In the genomic region with DNA sequence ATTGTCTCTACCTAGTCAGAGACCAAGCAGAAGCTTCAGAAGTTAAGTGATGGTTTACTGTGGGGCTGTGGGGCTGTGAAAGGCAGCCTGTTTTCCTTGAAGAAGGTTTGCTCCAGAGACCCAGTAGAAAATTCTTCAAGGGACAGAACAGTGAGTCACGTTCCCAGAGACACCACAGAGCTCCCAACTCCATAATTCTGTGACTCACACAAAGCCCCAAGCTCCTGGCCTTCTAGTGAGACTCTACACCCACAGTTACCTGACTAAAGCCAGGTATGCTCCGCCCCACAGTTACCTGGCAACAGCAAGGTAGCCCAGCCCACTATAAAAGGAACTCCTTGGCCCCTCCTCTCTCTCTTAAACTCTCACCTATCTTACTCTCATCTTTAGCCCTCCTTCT, we compare ENCODE assay signal across 22 mouse cellular contexts. TPM values are rescaled to one million over a fixed set of nuclear protein-coding genes. Genes with fewer than 3 reads are reported as not detected.
"Had no signal": no experiment of that assay in that cellular context is flagged by ENCODE, and none has a peak within 500 bp of the region (broad histone marks: within the 10 kb centered on the region; RNA-seq: fewer than 3 reads in every experiment).

No protein-coding gene starts in this region.

- H3K4me3 ChIP-seq: liver, embryonic 15.5 days; midbrain, embryonic 10.5 days; midbrain, embryonic 12.5 days; myocyte; neural tube, embryonic 13.5 days; neural tube, embryonic 15.5 days; stomach, embryonic 15.5 days had no signal

- H3K27me3 ChIP-seq: liver, embryonic 15.5 days; midbrain, embryonic 12.5 days; neural tube, embryonic 13.5 days; neural tube, embryonic 15.5 days; stomach, embryonic 15.5 days had no signal

- H3K27ac ChIP-seq: liver, embryonic 15.5 days; midbrain, embryonic 10.5 days; midbrain, embryonic 12.5 days; neural tube, embryonic 13.5 days; neural tube, embryonic 15.5 days; stomach, embryonic 15.5 days had no signal

- H3K9me3 ChIP-seq: liver, embryonic 15.5 days; midbrain, embryonic 10.5 days; midbrain, embryonic 12.5 days; neural tube, embryonic 13.5 days; neural tube, embryonic 15.5 days; stomach, embryonic 15.5 days had no signal

- H3K4me2 ChIP-seq: liver, embryonic 15.5 days; lung, embryonic 14.5 days; midbrain, embryonic 12.5 days; neural tube, embryonic 13.5 days; neural tube, embryonic 15.5 days; stomach, embryonic 15.5 days had no signal

- ATAC-seq: liver, postnatal 0 days; midbrain, embryonic 16.5 days had no signal

- DNase-seq: liver, postnatal 0 days; lung, embryonic 14.5 days; lung, postnatal 10 days; lung, postnatal 4 days; midbrain, embryonic 14.5 days; retina, postnatal 1 day; right cerebral cortex, adult 18-20 months; right cerebral cortex, postnatal 25 days; right cerebral cortex, postnatal 4 days; thymus, adult 18-20 months; thymus, postnatal 14 days; thymus, postnatal 36 days had no signal

- H3K4me1 ChIP-seq: liver, embryonic 15.5 days; midbrain, embryonic 10.5 days; midbrain, embryonic 12.5 days; neural tube, embryonic 13.5 days; neural tube, embryonic 15.5 days; stomach, embryonic 15.5 days had no signal

- H3K9ac ChIP-seq: liver, embryonic 15.5 days; liver, postnatal 0 days; lung, embryonic 14.5 days; midbrain, embryonic 12.5 days; neural tube, embryonic 13.5 days; neural tube, embryonic 15.5 days; stomach, embryonic 15.5 days had no signal

- H3K36me3 ChIP-seq: liver, embryonic 15.5 days; midbrain, embryonic 10.5 days; midbrain, embryonic 12.5 days; neural tube, embryonic 13.5 days; neural tube, embryonic 15.5 days; stomach, embryonic 15.5 days had no signal

RNA-seq across cellular contexts. Expression of a gene that starts 54.6 kb away (rescaled TPM):
- total RNA-seq: megakaryocyte, adult 5-6 weeks; megakaryocyte-erythroid progenitor cell, adult 5-6 weeks had no signal
- polyA plus RNA-seq: liver, embryonic 15.5 days; liver, postnatal 0 days; myocyte had no signal
